Mouse (Mus musculus): Measurements from ENCODE around the gene Mkrn3. TPM values are rescaled to one million over a fixed set of nuclear protein-coding genes. Genes with fewer than 3 reads are reported as not detected.

Gene Mkrn3
- total RNA-seq, 2 experiments from 2014 or later = not detected

DNA sequence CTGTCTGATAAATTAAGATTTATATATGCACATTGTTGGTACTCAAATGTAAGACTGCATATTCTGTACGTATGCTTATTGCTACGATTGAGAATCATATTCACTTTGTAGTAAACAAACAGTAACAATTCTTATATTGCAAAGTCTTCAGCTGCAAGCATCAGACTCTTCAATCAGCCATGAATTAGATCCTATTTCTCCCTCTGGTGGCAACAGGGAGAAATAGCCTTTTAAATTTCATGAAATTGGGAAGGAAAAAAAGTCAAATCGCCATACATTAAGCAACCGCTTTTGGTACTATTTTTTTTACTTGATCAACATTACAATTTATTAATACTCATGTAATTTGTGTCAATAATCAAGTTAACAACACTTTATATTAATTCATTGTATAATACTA lies 31.6 kb downstream of the Mkrn3 start:
- no peak for ATAC-seq (replicated peaks; ENCODE audit: low FRiP score, poor library complexity, severe bottlenecking)

DNA sequence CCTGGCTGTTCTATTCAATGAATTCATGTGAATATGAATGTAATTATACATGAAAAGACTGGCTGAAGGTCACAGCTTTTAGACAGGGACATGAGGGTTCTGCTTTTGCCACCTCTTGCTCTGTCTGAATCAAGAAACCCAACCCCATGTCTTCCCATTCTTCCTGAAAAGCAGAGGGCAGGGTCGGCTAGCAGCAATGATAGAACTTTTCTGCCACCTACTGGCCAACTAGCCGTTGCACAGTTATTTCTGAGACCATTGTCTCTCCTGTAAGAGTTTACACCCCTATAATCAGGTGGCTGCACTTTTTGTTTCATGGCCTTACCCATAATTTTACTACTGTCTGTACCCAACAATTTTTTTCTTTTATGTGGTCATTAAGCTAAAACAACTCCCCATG lies 37.5 kb downstream of the Mkrn3 start:
- no peak for ATAC-seq (replicated peaks; ENCODE audit: low FRiP score, poor library complexity, severe bottlenecking)

GRCm38 (mm10) chr7:62378529-62378928 lies 41.4 kb downstream of the Mkrn3 start:
- ATAC-seq (replicated peaks; ENCODE audit: low FRiP score, poor library complexity, severe bottlenecking) = no peak

- ATAC-seq (replicated peaks; ENCODE audit: low FRiP score, poor library complexity, severe bottlenecking) = no peak
Measured at GRCm38 (mm10) chr7:62377313-62377712, 42.6 kb downstream of the Mkrn3 start.

DNA sequence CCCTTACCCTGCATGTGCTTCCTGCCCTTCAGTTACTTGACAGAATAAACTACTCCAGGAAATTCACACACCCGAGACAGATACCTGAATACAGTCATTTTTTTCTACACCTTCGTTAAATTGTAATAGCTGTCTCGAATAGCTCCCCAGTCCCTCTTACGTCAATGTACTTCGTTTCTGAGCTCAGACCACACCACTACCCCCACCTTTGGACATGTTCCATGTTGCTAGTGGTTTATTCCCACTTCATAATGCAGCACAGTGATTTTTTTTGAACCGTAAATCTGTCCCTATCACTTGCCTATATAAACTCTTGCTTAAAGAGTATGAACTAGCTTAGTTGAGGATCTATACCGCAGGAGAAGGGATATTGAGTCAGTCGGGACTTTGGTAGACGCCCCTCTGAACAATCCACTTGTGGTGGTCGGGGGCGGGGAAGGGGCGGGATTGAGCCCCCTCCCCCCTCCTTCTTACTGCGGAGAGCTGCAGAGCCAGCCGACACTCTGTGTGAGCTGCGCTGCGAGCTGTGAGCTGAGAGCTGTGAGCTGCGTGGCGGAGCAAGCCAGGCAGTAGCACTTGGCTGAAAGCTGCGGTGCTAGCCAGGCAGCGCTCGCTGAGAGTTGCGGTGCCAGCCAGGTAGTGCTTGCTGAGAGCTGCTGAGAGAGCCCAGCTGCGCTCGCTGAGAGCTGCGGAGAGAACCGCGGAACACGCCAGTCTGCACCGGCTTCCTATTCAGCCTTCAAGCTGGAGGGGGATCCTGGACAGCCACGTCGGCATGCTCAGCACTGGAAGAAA lies 43.2 kb downstream of the Mkrn3 start, which contains the start of gene Magel2:
Gene Magel2, plus strand, starts transcription at position 501 of the 795 bp plus-strand sequence.
- ATAC-seq (replicated peaks; ENCODE audit: low FRiP score, poor library complexity, severe bottlenecking) = no peak

DNA sequence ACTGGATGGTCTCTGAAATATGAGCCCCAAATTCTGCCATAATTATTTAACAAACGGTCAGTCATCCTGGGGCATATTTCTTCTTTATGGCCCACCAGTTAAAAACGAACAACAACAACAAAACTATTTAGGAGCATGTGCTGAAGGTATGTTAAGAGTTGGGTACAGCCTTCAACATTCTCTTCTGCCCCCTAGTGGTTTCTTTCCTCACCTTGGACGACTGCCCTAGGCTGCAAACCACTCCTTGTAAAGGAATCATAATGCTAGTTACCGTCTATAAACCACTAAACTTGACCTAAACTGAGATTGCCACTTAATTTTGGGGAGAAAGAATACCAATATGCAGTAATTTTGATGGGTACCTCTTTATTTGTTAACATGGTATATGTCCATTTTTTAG lies 44.3 kb downstream of the Mkrn3 start:
- ATAC-seq (replicated peaks; ENCODE audit: low FRiP score, poor library complexity, severe bottlenecking) = no peak

Other genes with a start within 250 kb of the Mkrn3 start
- not detected in 2 replicates for gene Ndn, start 73.6 kb downstream of the Mkrn3 start, total RNA-seq (2015; ENCODE audit: low replicate concordance)
- gene Ndn, start 73.6 kb downstream of the Mkrn3 start, total RNA-seq (2017; ENCODE audit: low replicate concordance) = not detected in 2 replicates
- not detected in 2 replicates for gene Magel2, start 43.1 kb downstream of the Mkrn3 start, total RNA-seq (2015; ENCODE audit: low replicate concordance)
- not detected in 2 replicates for gene Magel2, start 43.1 kb downstream of the Mkrn3 start, total RNA-seq (2017; ENCODE audit: low replicate concordance)
- not detected in 2 replicates for gene Peg12, start 44.4 kb upstream of the Mkrn3 start, total RNA-seq (2015; ENCODE audit: low replicate concordance)
- gene Peg12, start 44.4 kb upstream of the Mkrn3 start, total RNA-seq (2017; ENCODE audit: low replicate concordance) = not detected in 2 replicates

All from erythroid progenitor cell, adult 5-6 weeks (primary cell).